Mouse (Mus musculus): ENCODE data around the gene Slc16a11. TPM values are rescaled to one million over a fixed set of nuclear protein-coding genes. Genes with fewer than 3 reads are reported as not detected.

Gene Slc16a11
- total and polyA plus RNA-seq, 3 experiments = 0.51 to 2.3 TPM; not detected in 1

DNA sequence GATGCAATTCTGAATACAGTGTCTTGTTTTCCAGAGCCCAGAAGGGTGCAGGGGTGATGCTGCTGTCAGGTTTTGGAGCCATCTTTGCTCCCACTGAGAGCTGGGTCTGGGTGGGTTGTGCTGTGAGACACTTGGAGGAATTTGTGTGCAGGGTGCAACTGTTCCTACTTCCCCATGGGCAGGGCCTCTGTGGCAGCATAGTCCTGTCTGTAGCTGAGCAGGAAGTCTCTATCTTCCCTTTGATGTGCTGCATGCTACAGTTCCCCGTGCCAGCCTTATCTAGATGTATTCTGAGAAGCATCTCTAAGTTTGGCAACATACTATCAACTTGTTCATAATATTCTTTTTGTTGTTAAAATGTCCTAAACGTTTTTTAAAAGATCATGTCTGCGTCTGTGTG, 52.7 kb downstream of the Slc16a11 start:
- Histone ChIP-seq H3K4me3 (replicated peaks in 1 of 3; ENCODE audit: low read depth in 2 of 3, low read length in 2 of 3, poor library complexity in 1 of 3) (no peak overlapping the region), H3K4me1 (ENCODE audit: control insufficient read depth in 1 of 2, insufficient read depth in 2 of 2) (peaks cover 3 to 5% of the 10 kb centered on the region in 2 experiments; a peak in 2 of 4 replicates), H3K9ac (ENCODE audit: insufficient read depth, low read depth) (no peak overlapping the region), H3K4me2 (ENCODE audit: insufficient read depth, low read depth, poor library complexity, severe bottlenecking) (no peak overlapping the region), H3K27ac (ENCODE audit: insufficient read depth, low read depth) (no peak overlapping the region), H3K36me3 (replicated peaks in 1 of 2; ENCODE audit: control insufficient read depth in 1 of 2, insufficient read depth in 1 of 2, low read length in 1 of 2) (no peaks in the 10 kb centered on the region), H3K79me2 (replicated peaks; ENCODE audit: control insufficient read depth, extremely low read depth, insufficient read depth, poor library complexity, severe bottlenecking) (no peaks in the 10 kb centered on the region), H3K27me3 (replicated peaks) (peaks cover 61% of the 10 kb centered on the region), H3K9me3 (replicated peaks; ENCODE audit: low read length) (peaks cover 4% of the 10 kb centered on the region)
- dilution Hi-C loops (cut with MboI; ENCODE audit: extremely low pct_ligation_motif_present, extremely low pct_unique_long_range_greater_than_20kb, low sequenced_read_pairs) (no loop called here), in situ Hi-C loops (cut with MboI; ENCODE audit: low pct_ligation_motif_present, low pct_unique_long_range_greater_than_20kb, low sequenced_read_pairs) (no loop called here)
- TF ChIP-seq POLR2A (IDR thresholded peaks at IDR 0.05; ENCODE audit: low read depth, low read length) = no peak
- no peak for TF ChIP-seq JUN (IDR thresholded peaks at IDR 0.05; ENCODE audit: insufficient read depth, low read depth, low read length)
- no peak for TF ChIP-seq ZMIZ1 (IDR thresholded peaks at IDR 0.05; ENCODE audit: low read depth, low read length)
- TF ChIP-seq ZKSCAN1 (IDR thresholded peaks at IDR 0.05; ENCODE audit: borderline replicate concordance, low read depth, low read length) = no peak
- no peak for TF ChIP-seq ETS1 (conservative IDR thresholded peaks at IDR 0.05; ENCODE audit: low read depth, low read length)
- TF ChIP-seq NRF1 (IDR thresholded peaks at IDR 0.05; ENCODE audit: low read depth, low read length) = no peak
- TF ChIP-seq ELF1 (IDR thresholded peaks at IDR 0.05; ENCODE audit: low read depth, low read length) = no peak
- TF ChIP-seq SIN3A (IDR thresholded peaks at IDR 0.05; ENCODE audit: low read length) = no peak
- TF ChIP-seq NELFE (IDR thresholded peaks at IDR 0.05; ENCODE audit: low read depth, low read length) = no peak
- no peak for TF ChIP-seq EP300 (IDR thresholded peaks at IDR 0.05; ENCODE audit: low read length)
- no peak for TF ChIP-seq TBP (conservative IDR thresholded peaks at IDR 0.05; ENCODE audit: low read depth, low read length)
- TF ChIP-seq MAFK (IDR thresholded peaks at IDR 0.05; ENCODE audit: insufficient replicate concordance, low read length) = no peak
- no peak for TF ChIP-seq MXI1 (IDR thresholded peaks at IDR 0.05; ENCODE audit: low read depth, low read length)
- no peak for TF ChIP-seq MEF2A (IDR thresholded peaks at IDR 0.05; ENCODE audit: borderline replicate concordance, low read depth, low read length)
- no peak for DNase-seq (ENCODE audit: extremely low read depth)

DNA sequence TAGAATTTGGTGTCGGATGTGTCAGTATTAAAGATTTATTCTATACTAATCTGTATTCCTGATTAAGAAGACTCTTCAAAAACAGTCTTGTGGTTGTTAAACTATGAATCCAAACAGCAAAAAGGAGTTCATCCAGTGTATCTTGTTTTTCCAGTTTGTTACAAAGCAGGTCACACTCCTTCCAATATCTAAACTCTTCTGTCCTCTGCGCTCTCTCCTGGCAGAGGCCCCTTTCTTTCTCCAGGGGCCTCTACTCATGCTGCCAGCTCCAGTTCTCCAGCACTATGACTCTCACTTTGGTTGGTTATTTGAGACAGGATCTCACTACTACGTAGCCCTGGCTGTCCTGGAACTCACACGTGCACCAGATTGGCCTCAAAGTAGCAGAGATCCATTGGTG, 53.3 kb downstream of the Slc16a11 start:
- DNase-seq (ENCODE audit: extremely low read depth) = no peak
- Histone ChIP-seq H3K27me3 (replicated peaks) (peaks cover 55% of the 10 kb centered on the region), H3K36me3 (replicated peaks in 1 of 2; ENCODE audit: control insufficient read depth in 1 of 2, insufficient read depth in 1 of 2, low read length in 1 of 2) (no peaks in the 10 kb centered on the region), H3K9me3 (replicated peaks; ENCODE audit: low read length) (peaks cover 4% of the 10 kb centered on the region), H3K4me2 (ENCODE audit: insufficient read depth, low read depth, poor library complexity, severe bottlenecking) (no peak overlapping the region), H3K9ac (ENCODE audit: insufficient read depth, low read depth) (no peak overlapping the region), H3K4me1 (ENCODE audit: control insufficient read depth in 1 of 2, insufficient read depth in 2 of 2) (peaks cover 3 to 5% of the 10 kb centered on the region in 2 experiments; a peak in 2 of 4 replicates), H3K27ac (ENCODE audit: insufficient read depth, low read depth) (no peak overlapping the region), H3K4me3 (replicated peaks in 1 of 3; ENCODE audit: low read depth in 2 of 3, low read length in 2 of 3, poor library complexity in 1 of 3) (no peak overlapping the region), H3K79me2 (replicated peaks; ENCODE audit: control insufficient read depth, extremely low read depth, insufficient read depth, poor library complexity, severe bottlenecking) (no peaks in the 10 kb centered on the region)
- TF ChIP-seq GABPA (IDR thresholded peaks at IDR 0.05; ENCODE audit: insufficient replicate concordance, low read depth, low read length) = no peak
- no peak for TF ChIP-seq ZC3H11A (IDR thresholded peaks at IDR 0.05; ENCODE audit: low read depth, low read length)
- no peak for TF ChIP-seq USF1 (IDR thresholded peaks at IDR 0.05; ENCODE audit: low read depth, low read length)
- no peak for TF ChIP-seq USF2 (conservative IDR thresholded peaks at IDR 0.05; ENCODE audit: low read depth, low read length)
- no peak for TF ChIP-seq MAFK (IDR thresholded peaks at IDR 0.05; ENCODE audit: insufficient replicate concordance, low read length)
- no peak for TF ChIP-seq KAT2A (IDR thresholded peaks at IDR 0.05; ENCODE audit: insufficient replicate concordance, low read length)
- dilution Hi-C loops (cut with MboI; ENCODE audit: extremely low pct_ligation_motif_present, extremely low pct_unique_long_range_greater_than_20kb, low sequenced_read_pairs) (no loop called here), in situ Hi-C loops (cut with MboI; ENCODE audit: low pct_ligation_motif_present, low pct_unique_long_range_greater_than_20kb, low sequenced_read_pairs) (no loop called here)

Other genes with a start within 250 kb of the Slc16a11 start
Only the 20 nearest of the 25 such genes appear.
- 95.9 and 115 TPM in 2 replicates for gene Elp5, start 230.2 kb upstream of the Slc16a11 start, total RNA-seq (2012; rRNA removed)
- 111 and 119 TPM in 2 replicates for gene Elp5, start 230.2 kb upstream of the Slc16a11 start, total RNA-seq (2014; rRNA removed)
- gene Elp5, start 230.2 kb upstream of the Slc16a11 start, polyA plus RNA-seq (2012; ENCODE audit: insufficient read length, low read depth) = 177 and 182 TPM in 2 replicates
- gene Gabarap, start 221.6 kb upstream of the Slc16a11 start, total RNA-seq (2012; rRNA removed) = 182 and 189 TPM in 2 replicates
- gene Gabarap, start 221.6 kb upstream of the Slc16a11 start, total RNA-seq (2014; rRNA removed) = 187 and 213 TPM in 2 replicates
- 352 and 386 TPM in 2 replicates for gene Gabarap, start 221.6 kb upstream of the Slc16a11 start, polyA plus RNA-seq (2012; ENCODE audit: insufficient read length, low read depth)
- 67.2 and 81.8 TPM in 2 replicates for gene Phf23, start 217.0 kb upstream of the Slc16a11 start, total RNA-seq (2012; rRNA removed)
- gene Phf23, start 217.0 kb upstream of the Slc16a11 start, total RNA-seq (2014; rRNA removed) = 65.2 and 69.0 TPM in 2 replicates
- 93.2 and 99.8 TPM in 2 replicates for gene Phf23, start 217.0 kb upstream of the Slc16a11 start, polyA plus RNA-seq (2012; ENCODE audit: insufficient read length, low read depth)
- 27.3 and 30.6 TPM in 2 replicates for gene Dvl2, start 212.2 kb upstream of the Slc16a11 start, total RNA-seq (2012; rRNA removed)
- gene Dvl2, start 212.2 kb upstream of the Slc16a11 start, total RNA-seq (2014; rRNA removed) = 15.1 and 15.7 TPM in 2 replicates
- 25.3 and 27.1 TPM in 2 replicates for gene Dvl2, start 212.2 kb upstream of the Slc16a11 start, polyA plus RNA-seq (2012; ENCODE audit: insufficient read length, low read depth)
- gene Acadvl, start 197.3 kb upstream of the Slc16a11 start, total RNA-seq (2012; rRNA removed) = 137 and 148 TPM in 2 replicates
- 81.8 and 86.6 TPM in 2 replicates for gene Acadvl, start 197.3 kb upstream of the Slc16a11 start, total RNA-seq (2014; rRNA removed)
- gene Acadvl, start 197.3 kb upstream of the Slc16a11 start, polyA plus RNA-seq (2012; ENCODE audit: insufficient read length, low read depth) = 76.9 and 86.4 TPM in 2 replicates
- 9.8 and 15.3 TPM in 2 replicates for gene Dlg4, start 195.8 kb upstream of the Slc16a11 start, total RNA-seq (2012; rRNA removed)
- gene Dlg4, start 195.8 kb upstream of the Slc16a11 start, total RNA-seq (2014; rRNA removed) = 6.1 and 7.3 TPM in 2 replicates
- gene Dlg4, start 195.8 kb upstream of the Slc16a11 start, polyA plus RNA-seq (2012; ENCODE audit: insufficient read length, low read depth) = 6.8 and 9.3 TPM in 2 replicates
- not detected in 2 replicates for gene Asgr1, start 158.7 kb upstream of the Slc16a11 start, total RNA-seq (2012; rRNA removed)
- not detected in 2 replicates for gene Asgr1, start 158.7 kb upstream of the Slc16a11 start, total RNA-seq (2014; rRNA removed)
- not detected in 2 replicates for gene Asgr1, start 158.7 kb upstream of the Slc16a11 start, polyA plus RNA-seq (2012; ENCODE audit: insufficient read length, low read depth)
- gene Asgr2, start 120.1 kb upstream of the Slc16a11 start, total RNA-seq (2012; rRNA removed) = 0.17 TPM in 1 of 2 replicates, not detected in the other
- not detected in 2 replicates for gene Asgr2, start 120.1 kb upstream of the Slc16a11 start, total RNA-seq (2014; rRNA removed)
- 0.19 and 0.39 TPM in 2 replicates for gene Asgr2, start 120.1 kb upstream of the Slc16a11 start, polyA plus RNA-seq (2012; ENCODE audit: insufficient read length, low read depth)
- gene Mgl2, start 82.4 kb upstream of the Slc16a11 start, total RNA-seq (2012; rRNA removed) = 0.08 TPM in 1 of 2 replicates, not detected in the other
- gene Mgl2, start 82.4 kb upstream of the Slc16a11 start, total RNA-seq (2014; rRNA removed) = not detected in 2 replicates
- gene Mgl2, start 82.4 kb upstream of the Slc16a11 start, polyA plus RNA-seq (2012; ENCODE audit: insufficient read length, low read depth) = not detected in 2 replicates
- gene Clec10a, start 56.6 kb upstream of the Slc16a11 start, total RNA-seq (2012; rRNA removed) = 0.21 TPM in 1 of 2 replicates, not detected in the other
- not detected in 2 replicates for gene Clec10a, start 56.6 kb upstream of the Slc16a11 start, total RNA-seq (2014; rRNA removed)
- not detected in 2 replicates for gene Clec10a, start 56.6 kb upstream of the Slc16a11 start, polyA plus RNA-seq (2012; ENCODE audit: insufficient read length, low read depth)
- gene Slc16a13, start 8.3 kb downstream of the Slc16a11 start, total RNA-seq (2012; rRNA removed) = 8.4 and 9.3 TPM in 2 replicates
- 12.0 and 13.8 TPM in 2 replicates for gene Slc16a13, start 8.3 kb downstream of the Slc16a11 start, total RNA-seq (2014; rRNA removed)
- 19.0 and 21.1 TPM in 2 replicates for gene Slc16a13, start 8.3 kb downstream of the Slc16a11 start, polyA plus RNA-seq (2012; ENCODE audit: insufficient read length, low read depth)
- 1.7 and 2.2 TPM in 2 replicates for gene Bcl6b, start 17.0 kb downstream of the Slc16a11 start, total RNA-seq (2012; rRNA removed)
- 0.54 and 0.71 TPM in 2 replicates for gene Bcl6b, start 17.0 kb downstream of the Slc16a11 start, total RNA-seq (2014; rRNA removed)
- gene Bcl6b, start 17.0 kb downstream of the Slc16a11 start, polyA plus RNA-seq (2012; ENCODE audit: insufficient read length, low read depth) = 0.54 and 0.72 TPM in 2 replicates
- 52.2 and 75.2 TPM in 2 replicates for gene 0610010K14Rik, start 25.2 kb downstream of the Slc16a11 start, total RNA-seq (2012; rRNA removed)
- 23.8 and 27.7 TPM in 2 replicates for gene 0610010K14Rik, start 25.2 kb downstream of the Slc16a11 start, total RNA-seq (2014; rRNA removed)
- gene 0610010K14Rik, start 25.2 kb downstream of the Slc16a11 start, polyA plus RNA-seq (2012; ENCODE audit: insufficient read length, low read depth) = 140 and 153 TPM in 2 replicates
- 2.6 and 3.5 TPM in 2 replicates for gene Gm21988, start 27.1 kb downstream of the Slc16a11 start, total RNA-seq (2012; rRNA removed)
- gene Gm21988, start 27.1 kb downstream of the Slc16a11 start, total RNA-seq (2014; rRNA removed) = 0.98 TPM in 1 of 2 replicates, not detected in the other
- 1.4 and 2.7 TPM in 2 replicates for gene Gm21988, start 27.1 kb downstream of the Slc16a11 start, polyA plus RNA-seq (2012; ENCODE audit: insufficient read length, low read depth)
- gene Rnasek, start 27.1 kb downstream of the Slc16a11 start, total RNA-seq (2012; rRNA removed) = 19.9 and 25.6 TPM in 2 replicates
- gene Rnasek, start 27.1 kb downstream of the Slc16a11 start, total RNA-seq (2014; rRNA removed) = 5.5 and 9.1 TPM in 2 replicates
- 64.8 and 91.3 TPM in 2 replicates for gene Rnasek, start 27.1 kb downstream of the Slc16a11 start, polyA plus RNA-seq (2012; ENCODE audit: insufficient read length, low read depth)
- not detected in 2 replicates for gene Alox12, start 42.6 kb downstream of the Slc16a11 start, total RNA-seq (2012; rRNA removed)
- not detected in 2 replicates for gene Alox12, start 42.6 kb downstream of the Slc16a11 start, total RNA-seq (2014; rRNA removed)
- gene Alox12, start 42.6 kb downstream of the Slc16a11 start, polyA plus RNA-seq (2012; ENCODE audit: insufficient read length, low read depth) = not detected in 2 replicates
- gene Alox12e, start 109.9 kb downstream of the Slc16a11 start, total RNA-seq (2012; rRNA removed) = 0.21 TPM in 1 of 2 replicates, not detected in the other
- gene Alox12e, start 109.9 kb downstream of the Slc16a11 start, total RNA-seq (2014; rRNA removed) = not detected in 2 replicates
- gene Alox12e, start 109.9 kb downstream of the Slc16a11 start, polyA plus RNA-seq (2012; ENCODE audit: insufficient read length, low read depth) = not detected in 2 replicates
- gene Alox15, start 139.3 kb downstream of the Slc16a11 start, total RNA-seq (2012; rRNA removed) = 0.04 TPM in 1 of 2 replicates, not detected in the other
- gene Alox15, start 139.3 kb downstream of the Slc16a11 start, total RNA-seq (2014; rRNA removed) = not detected in 2 replicates
- gene Alox15, start 139.3 kb downstream of the Slc16a11 start, polyA plus RNA-seq (2012; ENCODE audit: insufficient read length, low read depth) = not detected in 2 replicates
- 33.0 and 37.5 TPM in 2 replicates for gene Pelp1, start 197.3 kb downstream of the Slc16a11 start, total RNA-seq (2012; rRNA removed)
- 12.9 and 13.2 TPM in 2 replicates for gene Pelp1, start 197.3 kb downstream of the Slc16a11 start, total RNA-seq (2014; rRNA removed)
- gene Pelp1, start 197.3 kb downstream of the Slc16a11 start, polyA plus RNA-seq (2012; ENCODE audit: insufficient read length, low read depth) = 101 and 113 TPM in 2 replicates
- 45.9 and 60.2 TPM in 2 replicates for gene Arrb2, start 219.9 kb downstream of the Slc16a11 start, total RNA-seq (2012; rRNA removed)
- 42.1 and 46.0 TPM in 2 replicates for gene Arrb2, start 219.9 kb downstream of the Slc16a11 start, total RNA-seq (2014; rRNA removed)
- gene Arrb2, start 219.9 kb downstream of the Slc16a11 start, polyA plus RNA-seq (2012; ENCODE audit: insufficient read length, low read depth) = 89.7 and 101 TPM in 2 replicates

All from CH12.LX (cell line).